Mouse (Mus musculus) bone marrow macrophage, adult 2 months (primary cell): ENCODE data around the gene Cd3e.

Source experiments
- CTCF ChIP-seq: IDR thresholded peaks from 2 replicates; pipeline ENCODE4 v1.5.1; 2012; ENCODE audit warnings: low read depth, mild to moderate bottlenecking, low read length, moderate library complexity
- POLR2A ChIP-seq: IDR thresholded peaks from 2 replicates; pipeline ENCODE4 v1.6.1; 2012; ENCODE audit warnings: mild to moderate bottlenecking, low read depth, low read length, borderline replicate concordance

GRCm38 (mm10) chr9:44982081-44982480, 27.3 kb downstream of the Cd3e start:
- TF ChIP-seq POLR2A = no peak
- no peak for TF ChIP-seq CTCF
